Mouse (Mus musculus) forebrain, embryonic 15.5 days (tissue): ENCODE measurements around the gene Zfp131. TPM values are rescaled to one million over a fixed set of nuclear protein-coding genes. Genes with fewer than 3 reads are reported as not detected.

Experiments used
- ATAC-seq: fragments of 200-750 bp; cut with Nextera tagmentation; replicated peaks from 2 replicates; pipeline ENCODE4 v1.8.0; 2017; ENCODE audit warnings: mild to moderate bottlenecking, moderate TSS enrichment, moderate library complexity
- H3K27ac ChIP-seq: fragments of 300-500 bp; sonication (generic); replicated peaks from 2 replicates; pipeline ENCODE4 v1.5.1; 2015; ENCODE audit warnings: mild to moderate bottlenecking, inconsistent platforms
- H3K27me3 ChIP-seq: fragments of 300-500 bp; sonication (generic); 2 replicates; pipeline ENCODE4 v1.6.1; 2015; ENCODE audit warnings: inconsistent platforms
- H3K36me3 ChIP-seq: fragments of 300-500 bp; sonication (generic); 2 replicates; pipeline ENCODE4 v1.6.1; 2015; ENCODE audit warnings: mild to moderate bottlenecking, inconsistent platforms
- H3K4me1 ChIP-seq: fragments of 300-500 bp; sonication (generic); 2 replicates; pipeline ENCODE4 v1.6.1; 2015; ENCODE audit warnings: inconsistent platforms
- H3K4me2 ChIP-seq: fragments of 300-500 bp; sonication (generic); replicated peaks from 2 replicates; pipeline ENCODE4 v1.6.1; 2015; ENCODE audit warnings: mild to moderate bottlenecking, inconsistent platforms
- H3K4me3 ChIP-seq: fragments of 300-500 bp; sonication (generic); 2 replicates; pipeline ENCODE4 v1.5.1; 2015; ENCODE audit warnings: mild to moderate bottlenecking, inconsistent platforms
- H3K9ac ChIP-seq: fragments of 300-500 bp; sonication (generic); replicated peaks from 2 replicates; pipeline ENCODE4 v1.6.1; 2015; ENCODE audit warnings: mild to moderate bottlenecking, inconsistent platforms
- H3K9me3 ChIP-seq: fragments of 300-500 bp; sonication (generic); 2 replicates; pipeline ENCODE4 v1.6.1; 2016; ENCODE audit warnings: inconsistent platforms
- WGBS: fragments of 180-500 bp; shearing (Covaris S2); methylation state at CpG from one replicate; pipeline ENCODE4 v1.1.7; 2015; ENCODE audit warnings: mixed read lengths; 5-methylcytosine and 5-hydroxymethylcytosine counted together
- polyA plus RNA-seq: library from polyadenylated mRNA; unstranded; fragments of >200 nt; fragmentation: Nextera tagmentation; extraction: Ambion mirVana; gene quantifications from 2 replicates; pipeline ENCODE4 v1.2.1, GENCODE M21; 2015

Gene Zfp131
- polyA plus RNA-seq, 1 experiment from 2014 or later, result 46.7 TPM

GRCm38 (mm10) chr13:119792791-119793404, 2.2 kb upstream of the Zfp131 start:
- Histone ChIP-seq H3K36me3 (peaks cover 4% of the 10 kb centered on the region; the same call in 1 of the 2 replicates), H3K9me3 (no peaks in the 10 kb centered on the region), H3K4me2 (no peak overlapping the region), H3K27ac (no peak overlapping the region), H3K9ac (no peak overlapping the region), H3K27me3 (no peaks in the 10 kb centered on the region), H3K4me3 (no peak overlapping the region), H3K4me1 (peaks cover 20% of the 10 kb centered on the region)
- ATAC-seq, result no peak
- WGBS, result 78% methylated on average over 5 of the region's 5 CpGs

GRCm38 (mm10) chr13:119791580-119792135, 969 bp upstream of the Zfp131 start:
- peaks cover 13% of the 10 kb centered on the region for H3K36me3 ChIP-seq
- H3K4me3 ChIP-seq, result peak overlapping the region; percentile 94
- no peaks in the 10 kb centered on the region for H3K9me3 ChIP-seq
- H3K27ac ChIP-seq, result peak overlapping the region; percentile 97
- ATAC-seq, result no peak
- H3K4me1 ChIP-seq, result peaks cover 27% of the 10 kb centered on the region
- WGBS, result 5% methylated on average over 18 of the region's 18 CpGs
- peak overlapping the region; percentile 56 for H3K4me2 ChIP-seq
- peak overlapping the region; percentile 97 for H3K9ac ChIP-seq
- no peaks in the 10 kb centered on the region for H3K27me3 ChIP-seq

- Histone ChIP-seq H3K9ac (peak overlapping the region; percentile 97), H3K4me3 (peak overlapping the region; percentile 94), H3K27me3 (no peaks in the 10 kb centered on the region), H3K4me2 (peak overlapping the region; percentile 42), H3K36me3 (peaks cover 24% of the 10 kb centered on the region), H3K4me1 (peaks cover 33% of the 10 kb centered on the region), H3K9me3 (no peaks in the 10 kb centered on the region), H3K27ac (peak overlapping the region; percentile 97)
- WGBS, result under 1% methylated on average over 56 of the region's 66 CpGs
- peak; percentile 69 for ATAC-seq
Observed at GRCm38 (mm10) chr13:119789851-119790717, 605 bp downstream of the Zfp131 start.

- WGBS, result 81% methylated on average over 4 of the region's 4 CpGs
- Histone ChIP-seq H3K27me3 (no peaks in the 10 kb centered on the region), H3K36me3 (peaks cover 75% of the 10 kb centered on the region), H3K4me3 (no peak overlapping the region), H3K4me1 (peaks cover 14% of the 10 kb centered on the region), H3K9ac (no peak overlapping the region), H3K27ac (no peak overlapping the region), H3K9me3 (no peaks in the 10 kb centered on the region), H3K4me2 (no peak overlapping the region)
- ATAC-seq, result no peak
Observed at GRCm38 (mm10) chr13:119783581-119783980, 7.1 kb downstream of the Zfp131 start.

- Histone ChIP-seq H3K36me3 (peaks cover 79% of the 10 kb centered on the region), H3K9ac (no peak overlapping the region), H3K27ac (no peak overlapping the region), H3K4me1 (no peaks in the 10 kb centered on the region), H3K4me3 (no peak overlapping the region), H3K9me3 (no peaks in the 10 kb centered on the region), H3K27me3 (no peaks in the 10 kb centered on the region), H3K4me2 (no peak overlapping the region)
- WGBS, result 91% methylated on average over 6 of the region's 6 CpGs
- ATAC-seq, result no peak
Observed at GRCm38 (mm10) chr13:119768541-119768940, 22.1 kb downstream of the Zfp131 start.

GRCm38 (mm10) chr13:119766480-119766879, 24.2 kb downstream of the Zfp131 start:
- Histone ChIP-seq H3K4me3 (no peak overlapping the region), H3K27me3 (no peaks in the 10 kb centered on the region), H3K27ac (no peak overlapping the region), H3K9ac (no peak overlapping the region), H3K4me2 (no peak overlapping the region), H3K4me1 (no peaks in the 10 kb centered on the region), H3K36me3 (peaks cover 65% of the 10 kb centered on the region), H3K9me3 (no peaks in the 10 kb centered on the region)
- 91% methylated on average over 7 of the region's 7 CpGs for WGBS
- ATAC-seq, result no peak

GRCm38 (mm10) chr13:119756831-119757230, 33.9 kb downstream of the Zfp131 start:
- Histone ChIP-seq H3K36me3 (0 out of 2 replicates have a peak, but pooled peaks cover 13% of the 10 kb centered on the region), H3K4me1 (peaks cover 30% of the 10 kb centered on the region), H3K27me3 (no peaks in the 10 kb centered on the region), H3K4me3 (peak overlapping the region; percentile 64; the same call in 1 of the 2 replicates), H3K9me3 (no peaks in the 10 kb centered on the region), H3K27ac (no peak overlapping the region; the same call in 1 of the 2 replicates), H3K9ac (no peak overlapping the region), H3K4me2 (peak overlapping the region; percentile 86; the same call in 1 of the 2 replicates)
- 40% methylated on average over 5 of the region's 5 CpGs for WGBS
- no peak for ATAC-seq

- Histone ChIP-seq H3K27me3 (no peaks in the 10 kb centered on the region), H3K9ac (peak within 1 kb of the TSS; percentile 76), H3K36me3 (0 out of 2 replicates have a peak, but pooled peaks cover 8% of the 10 kb centered on the region), H3K4me3 (peak within 1 kb of the TSS; percentile 64), H3K4me2 (peak within 1 kb of the TSS; percentile 86), H3K4me1 (peaks cover 30% of the 10 kb centered on the region), H3K9me3 (no peaks in the 10 kb centered on the region), H3K27ac (peak within 1 kb of the TSS; percentile 85)
- 1% methylated on average over 43 of the region's 43 CpGs for WGBS
- ATAC-seq, result peak; percentile 94
Observed at GRCm38 (mm10) chr13:119755681-119756471, 34.8 kb downstream of the Zfp131 start, which contains the start of gene Nim1k. Gene Nim1k, minus strand, starts transcription at chr13:119755882.

- Histone ChIP-seq H3K9ac (peak overlapping the region; percentile 76), H3K27ac (peak overlapping the region; percentile 85), H3K36me3 (0 out of 2 replicates have a peak, but pooled peaks cover 4% of the 10 kb centered on the region), H3K4me3 (peak overlapping the region; percentile 64), H3K4me1 (peaks cover 30% of the 10 kb centered on the region), H3K4me2 (peak overlapping the region; percentile 86), H3K9me3 (no peaks in the 10 kb centered on the region), H3K27me3 (no peaks in the 10 kb centered on the region)
- WGBS, result 2% methylated on average over 16 of the region's 16 CpGs
- peak; percentile 59 for ATAC-seq
Observed at GRCm38 (mm10) chr13:119755141-119755547, 35.5 kb downstream of the Zfp131 start.

GRCm38 (mm10) chr13:119754635-119755020, 36.1 kb downstream of the Zfp131 start:
- peak overlapping the region; percentile 64 for H3K4me3 ChIP-seq
- H3K27ac ChIP-seq, result peak overlapping the region; percentile 85
- no peaks in the 10 kb centered on the region for H3K27me3 ChIP-seq
- peaks cover 30% of the 10 kb centered on the region for H3K4me1 ChIP-seq
- 8% methylated on average over 3 of the region's 3 CpGs for WGBS
- H3K9me3 ChIP-seq, result no peaks in the 10 kb centered on the region
- H3K9ac ChIP-seq, result 0 out of 2 replicates have a peak overlapping the region, but pooled peaks have one; percentile 76
- 0 out of 2 replicates have a peak, but pooled peaks have one; percentile 14 for ATAC-seq
- peak overlapping the region; percentile 86 for H3K4me2 ChIP-seq
- H3K36me3 ChIP-seq, result 0 out of 2 replicates have a peak, but pooled peaks cover 4% of the 10 kb centered on the region
